Mouse (Mus musculus) liver, embryonic 16.5 days (tissue): ENCODE data around the gene Xntrpc. TPM values are rescaled to one million over a fixed set of nuclear protein-coding genes. Genes with fewer than 3 reads are reported as not detected.

Experiments used
- ATAC-seq: fragments of 200-750 bp; cut with Nextera tagmentation; 2 replicates; pipeline ENCODE4 v1.8.0; 2017; ENCODE audit warnings: low read depth, mild to moderate bottlenecking, moderate number of reproducible peaks, moderate library complexity
- H3K27ac ChIP-seq: fragments of 300-500 bp; sonication (generic); 2 replicates; pipeline ENCODE4 v1.5.1; 2014; ENCODE audit warnings: mild to moderate bottlenecking, low read length
- H3K27me3 ChIP-seq: fragments of 300-500 bp; sonication (generic); 2 replicates; pipeline ENCODE4 v1.6.1; 2014; ENCODE audit warnings: low read depth, low read length, mixed read lengths; ENCODE audit not compliant: control insufficient read depth, insufficient read depth
- H3K36me3 ChIP-seq: fragments of 300-500 bp; sonication (generic); 2 replicates; pipeline ENCODE4 v1.6.1; 2014; ENCODE audit warnings: mild to moderate bottlenecking; ENCODE audit not compliant: control insufficient read depth, insufficient read depth
- H3K4me1 ChIP-seq: fragments of 300-500 bp; sonication (generic); 2 replicates; pipeline ENCODE4 v1.6.1; 2014; ENCODE audit warnings: low read depth, low read length, mixed read lengths; ENCODE audit not compliant: control insufficient read depth
- H3K4me2 ChIP-seq: fragments of 300-500 bp; sonication (generic); 2 replicates; pipeline ENCODE4 v1.6.1; 2014; ENCODE audit warnings: low read depth, low read length, mixed read lengths
- H3K4me3 ChIP-seq: fragments of 300-500 bp; sonication (generic); 2 replicates; pipeline ENCODE4 v1.5.1; 2014; ENCODE audit warnings: low read depth, mild to moderate bottlenecking, low read length
- H3K9ac ChIP-seq: fragments of 300-500 bp; sonication (generic); 2 replicates; pipeline ENCODE4 v1.6.1; 2014; ENCODE audit warnings: low read depth, low read length
- H3K9me3 ChIP-seq: fragments of 300-500 bp; sonication (generic); replicated peaks from 2 replicates; pipeline ENCODE4 v1.6.1; 2016; ENCODE audit warnings: low read length; ENCODE audit not compliant: control insufficient read depth
- WGBS: fragments of 180-500 bp; shearing (Covaris S2); extraction: QIAGEN DNeasy Blood & Tissue Kit; methylation state at CpG from one replicate; pipeline ENCODE4 v1.1.7; 2014; ENCODE audit not compliant: insufficient replicate concordance; 5-methylcytosine and 5-hydroxymethylcytosine counted together
- polyA plus RNA-seq: library from polyadenylated mRNA; unstranded; fragments of >200 nt; fragmentation: Nextera tagmentation; extraction: Ambion mirVana; gene quantifications from 2 replicates; pipeline ENCODE4 v1.2.1, GENCODE M21; 2015

Gene Xntrpc
- polyA plus RNA-seq, 1 experiment from 2014 or later = 0.33 TPM

GRCm38 (mm10) chr7:102064655-102065045 lies 863 bp upstream of the Xntrpc start:
- Histone ChIP-seq H3K4me1 (peaks cover 21% of the 10 kb centered on the region), H3K27me3 (no peaks in the 10 kb centered on the region), H3K4me3 (peak overlapping the region; percentile 69), H3K9me3 (no peaks in the 10 kb centered on the region), H3K9ac (peak overlapping the region; percentile 64), H3K27ac (peak overlapping the region; percentile 68), H3K36me3 (no peaks in the 10 kb centered on the region), H3K4me2 (peak overlapping the region; percentile 80)
- ATAC-seq = no peak
- WGBS = 0% methylated on average over 9 of the region's 9 CpGs

- Histone ChIP-seq H3K27me3 (no peaks in the 10 kb centered on the region), H3K4me1 (peaks cover 19% of the 10 kb centered on the region), H3K9ac (peak overlapping the region; percentile 64), H3K4me2 (peak overlapping the region; percentile 80), H3K27ac (peak overlapping the region; percentile 68; the same call in 1 of the 2 replicates), H3K4me3 (peak overlapping the region; percentile 69), H3K9me3 (no peaks in the 10 kb centered on the region), H3K36me3 (no peaks in the 10 kb centered on the region)
- ATAC-seq = no peak
- WGBS = 56% methylated on average over 6 of the region's 6 CpGs
Observed at GRCm38 (mm10) chr7:102066363-102066762, 850 bp downstream of the Xntrpc start.

DNA sequence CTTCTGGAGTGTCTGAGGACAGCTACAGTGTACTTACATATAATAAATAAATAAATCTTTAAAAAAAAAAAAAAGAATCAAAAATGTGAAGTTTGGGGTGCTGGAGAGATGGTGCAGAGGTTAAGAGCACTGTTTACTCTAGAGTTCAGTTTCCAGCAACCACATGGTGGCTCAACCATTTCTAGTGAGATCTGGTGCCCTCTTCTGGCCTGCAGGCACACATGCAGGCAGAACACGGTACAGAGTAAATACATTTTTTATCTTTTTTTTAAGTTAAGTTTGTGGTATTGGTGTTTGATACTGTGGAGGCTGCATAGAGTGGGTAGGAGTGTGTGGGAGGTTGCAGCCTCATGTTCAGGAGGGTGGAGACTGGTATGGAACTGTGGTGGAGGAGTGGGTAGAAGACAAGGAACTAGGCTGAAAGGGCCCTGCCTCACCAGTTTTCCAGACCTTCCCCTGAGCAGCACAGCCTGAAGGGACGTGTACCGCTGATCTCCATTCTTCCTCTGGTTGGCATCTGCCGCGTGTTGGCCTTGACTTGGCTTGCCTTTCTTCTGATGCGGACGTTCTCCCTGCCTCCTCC lies 11.3 kb downstream of the Xntrpc start:
- Histone ChIP-seq H3K4me3 (no peak overlapping the region), H3K4me2 (no peak overlapping the region), H3K27me3 (no peaks in the 10 kb centered on the region), H3K27ac (no peak overlapping the region), H3K4me1 (no peaks in the 10 kb centered on the region), H3K9ac (no peak overlapping the region), H3K36me3 (peaks cover 54% of the 10 kb centered on the region), H3K9me3 (no peaks in the 10 kb centered on the region)
- WGBS = 82% methylated on average over 7 of the region's 7 CpGs
- ATAC-seq = no peak

GRCm38 (mm10) chr7:102078517-102078916 lies 13.0 kb downstream of the Xntrpc start:
- ATAC-seq = no peak

GRCm38 (mm10) chr7:102080311-102080710 lies 14.8 kb downstream of the Xntrpc start:
- H3K27me3 ChIP-seq = no peaks in the 10 kb centered on the region
- WGBS = 85% methylated on average over 8 of the region's 8 CpGs

More at GRCm38 (mm10) chr7:102078517-102078916, 13.0 kb downstream of the Xntrpc start:
- no peaks in the 10 kb centered on the region for H3K27me3 ChIP-seq
- H3K9me3 ChIP-seq = no peaks in the 10 kb centered on the region
- no peak overlapping the region for H3K27ac ChIP-seq
- no peak overlapping the region for H3K4me3 ChIP-seq
- H3K36me3 ChIP-seq = peaks cover 49% of the 10 kb centered on the region
- no peak overlapping the region for H3K9ac ChIP-seq
- no peaks in the 10 kb centered on the region for H3K4me1 ChIP-seq
- WGBS = 69% methylated on average over 7 of the region's 7 CpGs
- no peak overlapping the region for H3K4me2 ChIP-seq

GRCm38 (mm10) chr7:102081784-102082183 lies 16.3 kb downstream of the Xntrpc start:
- no peak overlapping the region for H3K9ac ChIP-seq
- no peaks in the 10 kb centered on the region for H3K4me1 ChIP-seq
- no peak overlapping the region for H3K4me2 ChIP-seq
- no peak for ATAC-seq
- H3K9me3 ChIP-seq = no peaks in the 10 kb centered on the region
- WGBS = 88% methylated on average over 5 of the region's 5 CpGs
- H3K27ac ChIP-seq = no peak overlapping the region
- H3K4me3 ChIP-seq = no peak overlapping the region
- peaks cover 36% of the 10 kb centered on the region for H3K36me3 ChIP-seq
- no peaks in the 10 kb centered on the region for H3K27me3 ChIP-seq

More at GRCm38 (mm10) chr7:102080311-102080710, 14.8 kb downstream of the Xntrpc start:
- H3K4me2 ChIP-seq = no peak overlapping the region
- H3K4me1 ChIP-seq = no peaks in the 10 kb centered on the region
- peaks cover 44% of the 10 kb centered on the region for H3K36me3 ChIP-seq
- H3K27ac ChIP-seq = no peak overlapping the region
- H3K4me3 ChIP-seq = no peak overlapping the region
- no peaks in the 10 kb centered on the region for H3K9me3 ChIP-seq
- no peak overlapping the region for H3K9ac ChIP-seq
- no peak for ATAC-seq

DNA sequence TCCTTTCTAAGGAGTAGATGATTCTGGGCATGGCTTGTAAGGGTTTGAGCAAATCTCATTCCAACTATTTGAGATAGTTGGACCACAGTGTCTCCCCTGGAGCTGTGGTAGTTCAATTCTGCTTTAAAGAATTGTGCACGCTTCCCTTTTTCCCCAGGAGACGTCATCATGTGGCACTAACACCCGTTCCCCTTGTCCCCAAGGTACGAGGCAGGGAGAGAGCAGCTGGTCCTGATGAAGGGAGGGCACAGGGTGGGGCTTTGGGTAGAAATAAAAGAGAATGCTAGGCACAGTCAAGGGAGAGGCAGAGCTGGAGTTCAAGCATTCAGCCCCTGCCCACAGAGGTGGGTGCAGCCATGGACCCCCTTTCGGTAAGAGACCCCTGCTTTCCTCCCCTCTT lies 17.3 kb downstream of the Xntrpc start, which contains the start of gene Trpc2:
Gene Trpc2, plus strand, starts transcription at position 301 of the 400 bp plus-strand sequence.
- no peak for ATAC-seq

DNA sequence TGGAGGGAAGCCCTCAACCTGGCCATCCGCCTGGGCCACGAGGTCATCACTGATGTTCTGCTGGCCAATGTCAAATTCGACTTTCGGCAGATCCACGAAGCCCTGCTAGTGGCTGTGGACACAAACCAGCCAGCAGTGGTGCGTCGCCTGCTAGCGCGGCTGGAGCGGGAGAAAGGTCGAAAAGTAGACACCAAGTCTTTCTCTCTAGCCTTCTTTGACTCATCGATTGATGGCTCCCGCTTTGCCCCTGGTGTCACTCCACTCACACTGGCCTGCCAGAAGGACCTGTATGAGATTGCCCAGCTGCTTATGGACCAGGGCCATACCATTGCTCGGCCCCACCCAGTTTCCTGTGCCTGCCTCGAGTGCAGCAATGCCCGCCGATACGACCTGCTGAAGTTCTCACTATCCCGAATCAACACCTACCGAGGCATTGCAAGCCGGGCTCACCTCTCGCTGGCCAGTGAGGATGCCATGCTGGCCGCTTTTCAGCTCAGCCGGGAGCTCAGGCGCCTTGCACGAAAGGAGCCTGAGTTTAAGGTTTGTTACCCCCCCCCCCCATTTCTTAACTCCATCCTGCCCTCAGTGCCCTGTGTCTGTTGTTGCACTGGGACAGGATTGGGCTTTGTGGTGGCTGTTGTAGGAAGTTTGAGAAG lies 18.7 kb downstream of the Xntrpc start:
- no peak for ATAC-seq
- Histone ChIP-seq H3K27ac (no peak overlapping the region), H3K4me3 (no peak overlapping the region), H3K4me1 (no peaks in the 10 kb centered on the region), H3K9ac (no peak overlapping the region), H3K36me3 (peaks cover 17% of the 10 kb centered on the region), H3K9me3 (no peaks in the 10 kb centered on the region), H3K4me2 (no peak overlapping the region), H3K27me3 (no peaks in the 10 kb centered on the region)
- 85% methylated on average over 26 of the region's 26 CpGs for WGBS

More for the DNA sequence above, 17.3 kb downstream of the Xntrpc start, which contains the start of gene Trpc2:
- no peak within 1 kb of the TSS for H3K27ac ChIP-seq
- peaks cover 26% of the 10 kb centered on the region for H3K36me3 ChIP-seq
- no peaks in the 10 kb centered on the region for H3K9me3 ChIP-seq
- H3K9ac ChIP-seq = no peak within 1 kb of the TSS
- WGBS = 74% methylated on average over 5 of the region's 5 CpGs
- H3K4me3 ChIP-seq = no peak within 1 kb of the TSS
- H3K27me3 ChIP-seq = no peaks in the 10 kb centered on the region
- no peak within 1 kb of the TSS for H3K4me2 ChIP-seq
- H3K4me1 ChIP-seq = no peaks in the 10 kb centered on the region

- Histone ChIP-seq H3K4me1 (no peaks in the 10 kb centered on the region), H3K4me3 (no peak overlapping the region), H3K27ac (no peak overlapping the region), H3K9ac (no peak overlapping the region), H3K27me3 (no peaks in the 10 kb centered on the region), H3K36me3 (no peaks in the 10 kb centered on the region; the same call in 1 of the 2 replicates), H3K4me2 (no peak overlapping the region), H3K9me3 (no peaks in the 10 kb centered on the region)
- ATAC-seq = no peak
- WGBS = 63% methylated on average over 4 of the region's 4 CpGs
Observed at GRCm38 (mm10) chr7:102087336-102087735, 21.8 kb downstream of the Xntrpc start.
